Mouse (Mus musculus) yolk sac, embryonic 10.5 days (tissue): ENCODE results near the gene Lpp.

Experiments used
- DNase-seq: peaks from one replicate; pipeline ENCODE4 v3.0.0-alpha.2; 2017; ENCODE audit warnings: low spot score

Lpp gene

DNA sequence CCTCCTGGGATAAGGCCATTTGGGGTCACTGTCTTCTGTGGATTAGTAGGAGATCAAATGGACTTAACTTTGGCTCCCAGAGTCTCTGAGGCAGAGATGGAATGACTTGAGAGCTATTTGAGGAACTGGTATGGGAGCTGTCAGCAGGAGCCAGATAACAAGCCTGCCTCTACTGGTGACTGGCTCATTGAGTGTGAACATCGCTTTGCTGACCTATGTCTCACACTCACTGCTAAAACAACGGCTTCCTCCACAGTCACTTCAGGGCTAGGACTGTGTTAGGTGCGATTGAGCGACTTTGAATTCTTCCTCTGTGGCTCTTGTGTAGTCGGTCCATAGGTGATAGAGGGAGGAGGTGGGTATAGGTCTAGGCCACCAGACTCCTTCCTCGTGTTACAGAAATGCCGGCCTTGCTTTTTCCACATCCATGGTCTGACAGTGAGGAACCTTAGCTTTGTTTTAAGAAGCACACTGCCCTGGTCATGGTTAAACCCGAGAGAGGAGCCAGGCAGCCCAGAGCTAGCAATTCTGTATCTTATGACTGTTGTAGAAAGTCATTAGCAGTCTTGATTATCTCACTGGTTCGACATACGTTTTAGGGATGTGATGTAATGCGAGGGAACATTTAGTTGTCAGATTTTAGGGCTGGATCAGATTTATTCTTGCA lies 108.5 kb downstream of the Lpp start:
- no peak for DNase-seq

- DNase-seq = no peak
These were observed 109.1 kb downstream of the Lpp start for GRCm38 (mm10) chr16:24502295-24502823.

DNA sequence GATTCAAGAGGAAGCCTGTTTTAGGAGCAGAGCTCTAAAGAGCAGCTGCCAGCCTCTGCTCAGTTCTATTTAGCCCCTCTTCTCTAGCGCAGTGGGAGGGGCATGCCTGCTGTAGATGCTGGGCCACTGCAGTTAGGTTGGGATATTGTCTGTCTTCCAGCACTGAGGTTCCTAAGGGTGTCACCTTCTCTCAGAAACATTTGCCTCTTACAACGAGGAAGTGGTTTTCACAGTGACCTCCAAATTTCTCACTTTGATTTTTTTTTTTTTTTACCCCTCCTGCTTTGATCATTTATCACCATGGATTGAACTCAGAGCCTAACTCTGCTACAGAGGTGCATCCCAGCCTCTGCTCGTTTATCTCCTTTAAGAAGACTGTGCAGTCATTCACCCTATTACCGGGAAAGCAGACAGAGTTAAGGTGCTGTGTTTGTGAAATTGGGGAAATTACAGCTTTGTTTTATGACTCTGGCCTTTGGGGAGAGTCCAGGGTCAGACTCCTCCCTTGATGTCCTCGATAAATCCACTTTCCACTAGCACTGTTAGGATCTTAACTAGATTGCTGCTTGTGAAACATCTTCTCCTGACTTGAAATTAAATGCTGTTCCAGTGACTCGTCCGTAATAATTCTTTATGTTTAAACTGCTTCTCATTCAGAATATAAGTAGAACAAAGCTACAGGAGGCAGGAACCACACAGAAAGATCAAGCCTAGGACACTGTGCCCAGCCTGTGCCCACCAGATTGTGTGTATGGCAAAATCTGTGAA lies 111.7 kb downstream of the Lpp start:
- DNase-seq = no peak

DNA sequence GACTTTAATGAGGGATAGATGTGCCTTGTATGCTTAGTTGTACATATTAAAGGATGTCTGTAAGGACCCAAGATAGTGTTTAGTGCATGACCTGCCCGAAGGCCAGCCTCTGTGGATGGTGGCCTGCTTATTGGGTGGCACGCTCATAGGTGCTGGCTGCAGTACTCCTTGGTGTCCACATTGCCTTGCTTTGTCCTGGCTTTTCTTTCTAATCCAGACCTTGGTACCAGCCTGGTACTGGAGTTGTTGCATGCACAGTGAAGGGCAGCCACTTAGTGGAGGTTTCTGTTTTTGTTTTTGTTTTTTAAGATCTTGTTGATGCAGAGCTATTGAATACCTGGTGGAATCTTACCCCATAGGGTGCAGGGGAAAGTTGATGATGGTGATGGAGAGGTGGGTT lies 112.9 kb downstream of the Lpp start:
- no peak for DNase-seq

DNA sequence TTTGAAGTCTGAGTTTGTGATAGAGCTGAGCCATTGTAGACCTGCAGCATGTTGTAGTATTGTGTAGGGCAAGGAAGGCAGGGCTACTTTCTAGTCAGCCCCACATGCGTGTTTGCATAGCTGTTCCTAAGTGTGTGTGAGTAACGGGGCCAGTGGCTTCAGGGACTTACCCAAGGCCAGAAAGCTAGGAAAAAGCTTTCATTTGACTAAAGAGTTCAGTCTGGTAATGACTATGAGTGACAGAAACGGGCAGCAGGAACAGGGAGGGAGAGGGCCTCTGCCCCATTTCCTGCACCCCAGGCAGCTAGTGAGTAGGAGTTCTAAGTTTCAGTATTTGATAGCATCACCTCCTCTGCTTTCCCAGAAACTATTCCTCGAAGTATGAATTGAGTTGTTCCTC lies 113.4 kb downstream of the Lpp start:
- no peak for DNase-seq

DNA sequence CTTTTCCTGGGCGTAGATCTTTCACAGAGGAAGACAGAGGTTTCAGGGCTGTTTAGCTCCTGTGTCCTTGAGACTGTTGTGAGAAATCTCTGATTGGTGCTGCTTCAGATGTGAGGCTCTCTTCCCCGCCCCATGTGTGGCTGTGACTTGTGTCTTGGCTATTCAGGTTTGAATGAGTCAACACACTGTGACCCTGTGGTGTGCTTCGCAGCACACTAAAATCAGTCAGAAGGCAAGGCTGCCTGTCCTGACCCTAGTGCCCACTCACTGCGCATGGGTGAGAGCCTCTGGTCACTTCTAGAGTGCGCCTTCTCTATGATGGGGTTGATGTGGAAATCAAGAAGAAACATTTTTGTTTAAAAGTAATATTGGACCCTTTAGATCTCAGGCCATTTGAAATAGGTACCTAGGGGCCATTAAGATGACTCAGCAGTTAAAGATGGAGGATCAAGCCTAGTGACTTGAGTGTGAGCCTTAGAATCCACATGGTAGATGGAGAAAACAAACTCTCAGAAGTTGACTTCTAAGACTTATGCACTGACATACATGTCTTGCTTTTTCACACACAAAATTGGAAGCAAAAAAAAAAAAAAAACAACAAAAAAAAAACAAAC lies 114.7 kb downstream of the Lpp start:
- no peak for DNase-seq

DNA sequence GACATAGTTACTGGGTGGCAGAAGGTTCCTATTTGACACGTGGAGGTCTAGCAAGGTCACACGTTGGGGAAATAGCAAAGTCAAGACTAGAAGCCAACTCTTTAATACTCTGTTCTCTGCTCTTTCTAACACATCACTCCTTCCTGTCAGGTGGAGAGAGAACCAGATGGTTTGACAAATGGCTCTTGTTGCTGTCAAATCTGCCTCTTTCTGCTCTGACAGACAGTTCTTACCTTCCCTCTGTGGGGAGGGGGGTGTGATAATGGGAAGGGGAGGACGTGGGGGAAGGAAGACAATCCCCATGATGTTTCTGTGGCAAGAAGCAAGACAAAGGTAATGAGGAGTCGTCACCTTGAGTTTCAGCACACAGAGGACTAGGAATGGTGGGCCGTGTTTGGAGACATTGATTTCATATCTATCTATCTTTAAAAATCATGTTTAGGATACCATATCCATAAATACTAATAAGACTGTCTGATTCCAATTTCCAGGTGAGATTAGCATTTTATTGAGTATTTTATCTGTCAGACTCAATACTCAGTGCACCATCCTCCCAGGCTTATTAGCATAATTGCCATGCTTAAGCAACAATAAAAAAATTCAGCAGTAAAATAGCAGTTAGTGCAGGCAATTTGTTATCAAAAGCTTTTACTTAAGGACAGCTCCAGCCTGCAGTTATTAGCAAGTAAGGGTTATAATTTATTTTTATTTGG lies 115.9 kb downstream of the Lpp start:
- DNase-seq = no peak

DNA sequence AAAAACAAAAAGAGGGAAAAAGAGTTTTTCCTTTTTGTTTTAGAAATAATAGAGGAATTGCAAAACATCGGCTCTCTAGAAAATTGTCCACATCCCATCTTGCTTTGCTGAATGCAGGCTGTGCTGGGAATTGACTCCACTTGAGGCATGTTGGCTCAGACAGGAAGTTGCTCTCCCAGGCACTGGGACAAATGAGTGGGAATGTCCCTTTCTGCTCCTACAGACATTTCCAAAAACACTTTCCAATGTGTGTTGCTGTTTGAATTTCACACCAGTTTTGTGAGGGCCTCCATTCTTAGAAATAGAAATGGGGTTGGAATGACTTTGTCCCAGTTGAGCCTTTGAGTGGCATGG lies 116.5 kb downstream of the Lpp start:
- DNase-seq = no peak

DNA sequence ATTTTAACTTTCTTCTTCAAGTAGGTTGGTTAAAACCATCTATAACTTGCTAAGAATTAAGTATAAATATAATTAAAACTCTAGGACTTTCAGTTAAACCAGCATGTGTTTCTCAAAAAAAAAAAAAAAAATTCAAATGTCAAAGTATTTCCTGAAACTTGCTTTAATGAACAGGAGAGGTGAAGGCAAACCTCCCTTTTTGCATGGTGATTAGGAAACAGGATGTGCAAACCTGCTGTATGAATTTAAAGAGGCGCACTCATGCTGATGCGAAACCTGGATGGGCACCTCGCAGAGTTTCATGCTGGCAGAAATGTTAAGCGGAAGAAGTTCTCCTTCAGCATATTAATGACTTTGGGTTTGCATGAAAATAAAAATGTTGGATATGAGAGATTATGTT lies 119.9 kb downstream of the Lpp start:
- DNase-seq = no peak

DNA sequence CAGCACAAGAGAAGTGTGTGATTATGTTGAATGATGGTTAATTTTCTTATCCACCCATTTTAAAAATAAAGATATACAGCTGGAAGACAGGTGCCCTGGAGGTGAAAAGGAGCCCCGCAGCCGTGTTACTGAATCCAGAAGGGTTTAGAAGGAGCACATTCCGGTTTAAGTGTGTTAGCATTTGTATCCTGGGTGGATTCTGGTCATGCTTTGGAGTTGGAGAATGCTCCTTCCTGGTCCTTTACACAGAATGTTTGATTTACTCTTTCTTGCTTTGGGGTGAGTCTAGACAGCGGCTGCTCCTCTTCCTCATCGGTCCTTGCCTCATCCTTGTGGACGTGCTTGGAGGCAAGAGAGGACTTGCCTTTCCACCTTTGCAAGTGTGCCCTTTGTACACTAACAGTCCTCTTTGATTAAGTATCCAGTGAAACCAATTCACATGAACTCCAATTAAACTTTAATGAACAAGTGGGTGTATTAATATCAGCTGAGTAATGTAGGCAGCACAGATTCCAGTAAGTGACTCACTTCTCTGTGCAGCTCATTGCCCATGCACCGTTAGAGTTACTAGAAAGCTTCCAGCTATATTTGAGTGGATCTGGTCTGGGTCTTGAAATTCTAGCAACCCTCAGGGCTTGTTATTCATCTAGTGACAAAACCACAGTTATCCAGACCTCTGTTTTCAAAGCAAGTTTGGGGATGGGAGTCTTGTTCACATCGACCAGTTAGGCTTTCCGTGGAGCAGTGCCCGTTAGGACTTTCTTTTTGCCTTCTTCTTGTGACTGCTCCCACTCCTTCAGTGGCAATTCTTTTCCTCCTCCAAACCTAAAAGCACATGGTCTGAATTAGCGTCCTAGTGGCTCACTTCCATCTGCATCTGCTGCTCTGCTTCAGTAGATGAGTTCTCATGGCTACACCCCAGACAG lies 121.8 kb downstream of the Lpp start:
- no peak for DNase-seq

DNA sequence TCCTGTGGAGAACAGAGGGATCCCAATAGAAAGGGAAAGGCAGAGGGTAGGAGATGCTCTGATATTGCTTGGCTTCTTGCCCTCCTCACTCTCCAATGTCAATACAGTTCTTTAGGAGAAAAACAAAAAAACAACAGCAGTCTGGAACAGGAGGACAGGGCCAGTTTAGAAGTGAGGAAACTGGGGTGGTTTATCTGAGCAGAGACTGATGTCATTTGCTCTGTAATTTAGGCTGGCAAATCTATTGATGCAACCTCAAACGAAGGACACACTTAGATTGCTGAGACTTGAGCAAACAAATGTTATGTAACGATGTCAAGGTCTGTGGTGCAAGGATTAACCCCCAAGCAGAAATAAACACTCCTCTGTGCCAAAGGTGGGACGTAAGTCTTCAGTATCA lies 123.7 kb downstream of the Lpp start:
- peak; percentile 33 for DNase-seq

- DNase-seq = no peak
These were observed 124.3 kb downstream of the Lpp start for GRCm38 (mm10) chr16:24517501-24518042.

DNA sequence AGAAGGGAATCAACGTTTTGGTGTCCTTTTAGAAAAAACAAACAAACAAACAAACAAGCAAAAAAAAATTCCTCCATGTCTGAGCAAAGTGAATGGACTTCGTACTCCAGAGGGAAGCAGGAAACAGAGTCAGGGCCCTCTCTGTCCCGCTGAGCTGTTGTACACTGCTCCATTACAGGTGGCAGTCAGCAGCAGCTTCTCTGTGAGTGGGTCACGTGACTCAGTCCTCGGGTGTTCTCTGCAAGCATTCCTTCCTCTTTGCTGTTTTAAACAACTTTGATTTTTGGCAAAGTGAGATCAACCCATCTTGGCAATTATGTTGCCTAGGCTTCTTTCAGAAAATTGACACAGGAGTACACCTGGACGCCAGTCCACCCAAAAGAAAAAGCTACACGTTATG lies 125.5 kb downstream of the Lpp start:
- DNase-seq = no peak

GRCm38 (mm10) chr16:24527219-24527618 lies 133.9 kb downstream of the Lpp start:
- no peak for DNase-seq

DNA sequence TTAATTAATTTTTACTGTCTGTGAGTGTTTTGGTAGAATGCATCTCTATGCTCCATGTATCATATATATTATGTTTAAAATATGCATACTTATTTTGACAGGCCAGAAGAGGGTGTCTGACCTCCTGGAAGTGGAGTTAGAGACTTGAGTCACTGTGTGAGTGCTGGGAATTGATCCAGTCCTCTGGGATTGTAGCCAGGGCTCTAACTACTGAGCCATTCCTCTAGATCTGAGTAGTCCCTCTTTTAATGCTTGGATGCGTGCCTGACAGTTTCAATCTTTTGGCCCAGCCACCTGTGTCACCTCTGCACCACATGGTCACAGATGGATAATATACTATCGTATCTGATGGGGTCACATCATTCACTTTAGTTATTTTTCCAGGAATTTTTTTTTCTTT lies 138.4 kb downstream of the Lpp start:
- no peak for DNase-seq

DNA sequence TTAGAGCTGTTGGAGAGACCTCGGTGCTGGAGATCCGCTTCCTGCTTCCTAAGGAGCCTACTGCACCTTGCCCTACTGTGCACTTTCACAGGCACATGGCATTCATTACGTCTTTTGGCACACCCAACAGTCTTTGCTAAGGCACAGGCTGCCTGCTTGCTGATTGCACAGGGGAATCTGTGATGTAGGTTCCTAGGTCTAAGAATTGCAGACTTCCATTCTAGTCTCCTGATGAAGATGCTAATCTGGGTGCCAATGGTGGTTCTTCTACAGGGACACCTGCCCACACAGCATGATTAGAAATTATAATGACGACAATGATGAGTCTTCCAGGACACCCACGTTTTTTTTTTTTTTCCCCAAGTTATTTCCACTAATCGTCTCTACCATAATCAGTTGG lies 141.9 kb downstream of the Lpp start:
- no peak for DNase-seq

DNA sequence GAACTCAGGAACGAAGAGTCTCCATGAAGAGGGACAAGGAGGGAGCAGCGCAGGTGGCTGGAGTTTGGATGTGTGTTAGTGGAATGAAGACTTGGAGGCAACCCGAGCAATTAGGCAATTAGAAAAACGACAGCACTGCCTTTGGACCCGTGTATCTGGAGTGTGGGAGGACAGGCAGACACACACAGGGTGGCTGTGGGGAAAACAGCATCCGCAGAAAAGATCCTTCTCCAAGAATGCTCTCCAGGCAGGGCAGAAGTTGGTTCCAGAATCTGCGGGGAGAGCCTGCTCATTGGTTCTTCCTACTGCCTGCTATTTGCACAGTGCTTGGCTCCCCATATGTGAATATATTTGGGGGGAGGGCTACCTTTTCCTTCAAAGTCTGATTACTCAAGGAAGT lies 143.0 kb downstream of the Lpp start:
- no peak for DNase-seq

DNA sequence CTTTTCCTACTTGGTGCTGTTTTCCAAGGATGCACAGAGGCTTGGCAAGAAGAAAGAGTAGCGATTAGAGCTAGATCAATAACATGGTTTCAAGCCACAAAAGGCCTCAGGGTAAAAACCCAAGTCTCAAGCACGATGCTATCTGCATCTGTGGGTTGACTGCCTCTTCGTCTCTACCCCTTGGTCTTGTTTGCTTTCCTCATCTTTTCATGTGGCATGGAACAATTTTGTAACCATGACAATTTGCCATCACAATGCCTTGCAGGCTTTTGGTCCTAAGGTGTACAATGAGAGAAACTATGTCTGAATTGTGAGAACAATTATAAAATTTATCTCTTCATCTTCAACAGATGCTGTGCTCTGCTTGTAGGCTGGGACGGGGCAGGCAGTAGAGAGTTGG lies 145.7 kb downstream of the Lpp start:
- DNase-seq = no peak

DNA sequence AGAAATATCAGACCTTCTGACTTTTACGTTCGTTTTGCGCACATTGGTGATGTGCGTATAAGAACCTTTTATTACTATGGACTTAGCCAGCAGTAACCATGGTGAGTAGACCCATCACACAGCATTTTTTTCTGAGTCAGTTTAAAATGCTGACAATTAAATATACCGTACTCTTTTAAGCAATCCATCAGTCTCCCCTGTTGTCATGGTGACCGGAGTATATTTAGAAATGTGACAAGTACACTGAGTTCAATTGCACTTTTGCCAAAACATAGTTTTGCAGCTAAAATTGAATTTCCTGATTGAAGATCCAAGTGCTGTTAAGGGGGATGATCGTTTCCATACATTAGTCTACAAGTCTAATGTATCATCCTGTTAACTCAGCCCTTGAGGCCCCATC lies 149.6 kb downstream of the Lpp start:
- DNase-seq = no peak

GRCm38 (mm10) chr16:24545366-24545765 lies 152.1 kb downstream of the Lpp start:
- no peak for DNase-seq

DNA sequence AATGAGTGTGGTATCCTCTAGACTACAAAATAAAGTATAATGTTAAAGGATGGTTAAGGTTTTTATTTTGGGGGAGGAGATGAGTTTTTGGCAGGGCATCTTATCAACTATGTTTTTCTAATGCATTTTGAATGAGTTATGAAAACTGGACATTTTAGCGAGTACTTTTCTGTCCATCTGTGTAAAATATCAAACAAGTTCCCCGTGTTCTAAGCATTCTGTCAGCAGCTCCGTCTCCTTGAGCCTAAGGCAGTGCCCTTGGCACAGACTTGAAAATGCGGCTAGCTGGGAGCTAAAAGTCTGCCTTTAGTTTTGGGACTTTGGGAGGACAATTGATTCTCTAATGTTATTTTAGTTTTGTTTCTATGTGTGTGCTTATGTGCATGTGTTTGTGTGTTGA lies 165.2 kb downstream of the Lpp start:
- DNase-seq = no peak
